8 mouse cellular contexts compared by ENCODE assay signal in genomic region chr7:99161529-99161928, GRCm38 (mm10). TPM values are rescaled to one million over a fixed set of nuclear protein-coding genes. Genes with fewer than 3 reads are reported as not detected.
DNase-seq lines count a peak whose midpoint lies in the region; ATAC-seq lines count a peak whose summit lies in the region.
"Had no signal": no experiment of that assay in that cellular context is flagged by ENCODE, and none has a peak within 500 bp of the region (broad histone marks: within the 10 kb centered on the region; RNA-seq: fewer than 3 reads in every experiment).

No protein-coding gene starts in this region.

- H3K4me1 ChIP-seq in midbrain, embryonic 11.5 days (ENCODE audit: control insufficient read depth, insufficient read depth, low read length), result no peaks in the 10 kb centered on the region
- H3K4me1 ChIP-seq in midbrain, embryonic 14.5 days (ENCODE audit: control insufficient read depth, insufficient read depth, low read length), result no peaks in the 10 kb centered on the region
- peaks cover 13% of the 10 kb centered on the region; the same call in 1 of the 2 replicates for H3K4me1 ChIP-seq in heart, embryonic 16.5 days (ENCODE audit: control insufficient read depth, insufficient read depth, low read length)

- H3K27ac ChIP-seq in midbrain, embryonic 11.5 days (ENCODE audit: low read depth, low read length), result no peak overlapping the region
- no peak overlapping the region for H3K27ac ChIP-seq in midbrain, embryonic 14.5 days (replicated peaks; ENCODE audit: low read depth, low read length)
- H3K27ac ChIP-seq in heart, embryonic 16.5 days (ENCODE audit: low read length), result no peak overlapping the region

- no peaks in the 10 kb centered on the region for H3K9me3 ChIP-seq in midbrain, embryonic 11.5 days (ENCODE audit: control insufficient read depth, low read length)
- H3K9me3 ChIP-seq in midbrain, embryonic 14.5 days (ENCODE audit: control insufficient read depth, low read length), result no peaks in the 10 kb centered on the region
- H3K9me3 ChIP-seq in heart, embryonic 16.5 days (replicated peaks; ENCODE audit: control insufficient read depth, low read length), result no peaks in the 10 kb centered on the region

- 55% methylated on average over 4 of the region's 4 CpGs for WGBS in midbrain, embryonic 11.5 days
- WGBS in midbrain, embryonic 14.5 days, result 47% methylated on average over 4 of the region's 4 CpGs
- WGBS in heart, embryonic 16.5 days, result 29% methylated on average over 4 of the region's 4 CpGs

- no peak overlapping the region for H3K9ac ChIP-seq in midbrain, embryonic 11.5 days (ENCODE audit: low read length)
- H3K9ac ChIP-seq in midbrain, embryonic 14.5 days (replicated peaks; ENCODE audit: low read length), result no peak overlapping the region
- H3K9ac ChIP-seq in heart, embryonic 16.5 days (ENCODE audit: low read length), result no peak overlapping the region; the same call in 1 of the 2 replicates

- no peak for DNase-seq in midbrain, embryonic 11.5 days (ENCODE audit: low spot score, missing footprints)
- no peak for DNase-seq in midbrain, embryonic 14.5 days
- peak; percentile 93 to 96 for DNase-seq in kidney, postnatal 25 days
- DNase-seq in yolk sac, embryonic 10.5 days (ENCODE audit: low spot score), result peak; percentile 91
- no peak for DNase-seq in Muller cell, postnatal 12 days (ENCODE audit: inconsistent ontology term)
- DNase-seq in ovary, adult 18-20 months (ENCODE audit: low spot score), result no peak
- DNase-seq: thymus, postnatal 14 days had no signal

- H3K36me3 ChIP-seq in midbrain, embryonic 11.5 days (ENCODE audit: control insufficient read depth, insufficient read depth, low read length), result no peaks in the 10 kb centered on the region
- H3K36me3 ChIP-seq in midbrain, embryonic 14.5 days (ENCODE audit: control insufficient read depth, insufficient read depth, low read length), result no peaks in the 10 kb centered on the region
- no peaks in the 10 kb centered on the region for H3K36me3 ChIP-seq in heart, embryonic 16.5 days (ENCODE audit: control insufficient read depth, insufficient read depth)

- no peak overlapping the region for H3K4me2 ChIP-seq in midbrain, embryonic 11.5 days
- H3K4me2 ChIP-seq in midbrain, embryonic 14.5 days (ENCODE audit: low read length), result no peak overlapping the region
- H3K4me2 ChIP-seq in heart, embryonic 16.5 days (ENCODE audit: low read depth, low read length), result no peak overlapping the region

- peak; percentile 42 for ATAC-seq in midbrain, embryonic 11.5 days (ENCODE audit: low FRiP score)
- no peak for ATAC-seq in midbrain, embryonic 14.5 days (ENCODE audit: low FRiP score, low TSS enrichment)
- 0 out of 2 replicates have a peak, but pooled peaks have one; percentile 15 for ATAC-seq in heart, embryonic 16.5 days (replicated peaks; ENCODE audit: extremely low read depth, insufficient read depth, low FRiP score)

- no peak overlapping the region for H3K4me3 ChIP-seq in midbrain, embryonic 11.5 days (ENCODE audit: low read depth, low read length)
- no peak overlapping the region for H3K4me3 ChIP-seq in midbrain, embryonic 14.5 days (replicated peaks; ENCODE audit: low read depth, low read length)
- no peak overlapping the region for H3K4me3 ChIP-seq in heart, embryonic 16.5 days (ENCODE audit: low read length)

- no peaks in the 10 kb centered on the region for H3K27me3 ChIP-seq in midbrain, embryonic 11.5 days (ENCODE audit: control insufficient read depth, insufficient read depth, low read length)
- no peaks in the 10 kb centered on the region for H3K27me3 ChIP-seq in midbrain, embryonic 14.5 days (ENCODE audit: control insufficient read depth, insufficient read depth, low read length)
- H3K27me3 ChIP-seq in heart, embryonic 16.5 days (ENCODE audit: control insufficient read depth, insufficient read depth, low read length), result no peaks in the 10 kb centered on the region

RNA-seq across cellular contexts. Expression of gene Uvrag, which starts 20.6 kb away (rescaled TPM):
- polyA plus RNA-seq in midbrain, embryonic 11.5 days (2014; fragmentation: Nextera tagmentation; extraction: Ambion mirVana), result 10.1 and 11.4 TPM in 2 replicates
- 16.6 and 21.0 TPM in 2 replicates for polyA plus RNA-seq in midbrain, embryonic 14.5 days (2014; fragmentation: Nextera tagmentation; extraction: Ambion mirVana)
- 16.3 and 17.3 TPM in 2 replicates for polyA plus RNA-seq in heart, embryonic 16.5 days (2015; fragmentation: Nextera tagmentation; extraction: Ambion mirVana)

RNA-seq across cellular contexts. Expression of gene Dgat2, which starts 21.0 kb away (rescaled TPM):
- polyA plus RNA-seq in midbrain, embryonic 11.5 days (2014; fragmentation: Nextera tagmentation; extraction: Ambion mirVana), result 8.7 and 9.8 TPM in 2 replicates
- polyA plus RNA-seq in midbrain, embryonic 14.5 days (2014; fragmentation: Nextera tagmentation; extraction: Ambion mirVana), result 15.1 and 16.6 TPM in 2 replicates
- 38.5 and 44.9 TPM in 2 replicates for polyA plus RNA-seq in heart, embryonic 16.5 days (2015; fragmentation: Nextera tagmentation; extraction: Ambion mirVana)

Comparison
In these comparisons a context has a peak if more than half of its experiments do, and no peak if none do; other contexts are left out.
1. DNase-seq: peak in kidney, postnatal 25 days (2 of 2) and yolk sac, embryonic 10.5 days (single experiment); none in midbrain, embryonic 11.5 days (single experiment), midbrain, embryonic 14.5 days (single experiment), Muller cell, postnatal 12 days (single experiment) and ovary, adult 18-20 months (single experiment).